Mouse (Mus musculus) midbrain, embryonic 11.5 days (tissue): ENCODE data around the gene Map4k5. TPM values are rescaled to one million over a fixed set of nuclear protein-coding genes. Genes with fewer than 3 reads are reported as not detected.

Experiments
- ATAC-seq: fragments of 200-750 bp; cut with Nextera tagmentation; 2 replicates; pipeline ENCODE4 v1.8.0; 2017; ENCODE audit warnings: moderate TSS enrichment, moderate library complexity; ENCODE audit not compliant: low FRiP score
- DNase-seq: peaks from one replicate; pipeline ENCODE4 v3.0.0; 2015; ENCODE audit warnings: low spot score; ENCODE audit errors: missing footprints
- H3K27ac ChIP-seq: fragments of 300-500 bp; sonication (generic); 2 replicates; pipeline ENCODE4 v1.5.1; 2014; ENCODE audit warnings: low read depth, low read length
- H3K27me3 ChIP-seq: fragments of 300-500 bp; sonication (generic); 2 replicates; pipeline ENCODE4 v1.6.1; 2014; ENCODE audit warnings: mild to moderate bottlenecking, low read length, moderate library complexity, mixed read lengths; ENCODE audit not compliant: control insufficient read depth, insufficient read depth
- H3K36me3 ChIP-seq: fragments of 300-500 bp; sonication (generic); 2 replicates; pipeline ENCODE4 v1.6.1; 2014; ENCODE audit warnings: mild to moderate bottlenecking, low read length, moderate library complexity, mixed read lengths; ENCODE audit not compliant: control insufficient read depth, insufficient read depth
- H3K4me1 ChIP-seq: fragments of 300-500 bp; sonication (generic); 2 replicates; pipeline ENCODE4 v1.6.1; 2014; ENCODE audit warnings: low read length; ENCODE audit not compliant: control insufficient read depth, insufficient read depth
- H3K4me2 ChIP-seq: fragments of 300-500 bp; sonication (generic); 2 replicates; pipeline ENCODE4 v1.6.1; 2014; ENCODE audit warnings: mild to moderate bottlenecking, moderate library complexity
- H3K4me3 ChIP-seq: fragments of 300-500 bp; sonication (generic); 2 replicates; pipeline ENCODE4 v1.5.1; 2014; ENCODE audit warnings: low read depth, low read length
- H3K9ac ChIP-seq: fragments of 300-500 bp; sonication (generic); 2 replicates; pipeline ENCODE4 v1.6.1; 2014; ENCODE audit warnings: low read length
- H3K9me3 ChIP-seq: fragments of 300-500 bp; sonication (generic); 2 replicates; pipeline ENCODE4 v1.6.1; 2016; ENCODE audit warnings: low read length; ENCODE audit not compliant: control insufficient read depth
- WGBS: fragments of 180-500 bp; shearing (Covaris S2); extraction: QIAGEN DNeasy Blood & Tissue Kit; methylation state at CpG from one replicate; pipeline ENCODE4 v1.1.7; 2014; 5-methylcytosine and 5-hydroxymethylcytosine counted together
- polyA plus RNA-seq: library from polyadenylated mRNA; unstranded; fragments of >200 nt; fragmentation: Nextera tagmentation; extraction: Ambion mirVana; gene quantifications from 2 replicates; pipeline ENCODE4 v1.2.1, GENCODE M21; 2014

Map4k5 gene
- polyA plus RNA-seq, 1 experiment from 2014 or later = 27.7 TPM

- 86% methylated on average over 11 of the region's 11 CpGs for WGBS
- no peaks in the 10 kb centered on the region for H3K36me3 ChIP-seq
- no peak for DNase-seq
Observed at GRCm38 (mm10) chr12:69838376-69838775, 54.6 kb downstream of the Map4k5 start.

DNA sequence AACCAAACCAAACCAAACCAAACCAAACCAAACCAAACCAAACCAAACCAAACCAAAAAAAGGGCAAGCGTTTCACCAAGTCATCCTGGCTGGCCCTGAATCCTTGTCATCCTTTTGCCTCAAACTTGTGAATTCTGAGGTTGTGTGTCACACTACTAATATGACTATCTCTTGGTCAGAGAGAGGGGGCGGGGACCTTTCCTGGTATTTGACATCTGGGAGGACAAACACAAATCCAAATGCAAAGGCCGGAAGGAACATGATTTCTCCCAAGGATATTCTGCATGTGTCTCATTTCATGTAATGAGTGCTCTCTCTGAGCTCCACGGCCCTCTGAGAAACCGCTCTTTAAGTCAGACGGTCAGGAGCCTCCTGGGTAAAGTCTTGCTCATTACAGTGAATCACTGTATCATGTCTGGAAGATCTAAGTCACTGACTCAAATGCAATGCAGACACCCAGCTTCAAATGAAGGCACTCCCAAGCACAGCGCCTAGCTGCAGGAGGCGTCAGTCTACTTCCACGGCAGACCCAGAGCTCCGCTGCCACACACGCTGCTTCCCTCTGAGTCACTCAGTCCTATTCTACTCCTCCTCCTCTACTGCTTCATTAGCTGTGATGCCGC, 58.9 kb downstream of the Map4k5 start:
- ATAC-seq (no peak), DNase-seq (no peak)
- H3K27ac ChIP-seq = no peak overlapping the region
- H3K4me3 ChIP-seq = no peak overlapping the region
- no peak overlapping the region for H3K9ac ChIP-seq
- H3K36me3 ChIP-seq = no peaks in the 10 kb centered on the region; the same call in 1 of the 2 replicates
- H3K4me2 ChIP-seq = no peak overlapping the region
- no peaks in the 10 kb centered on the region for H3K4me1 ChIP-seq
- WGBS = 88% methylated on average over 12 of the region's 12 CpGs
- H3K27me3 ChIP-seq = no peaks in the 10 kb centered on the region
- H3K9me3 ChIP-seq = no peaks in the 10 kb centered on the region

More at GRCm38 (mm10) chr12:69838376-69838775, 54.6 kb downstream of the Map4k5 start:
- no peak overlapping the region for H3K4me3 ChIP-seq
- H3K4me1 ChIP-seq = no peaks in the 10 kb centered on the region; the same call in 1 of the 2 replicates
- ATAC-seq = no peak
- no peaks in the 10 kb centered on the region for H3K9me3 ChIP-seq
- no peak overlapping the region for H3K27ac ChIP-seq
- no peak overlapping the region for H3K4me2 ChIP-seq
- H3K9ac ChIP-seq = no peak overlapping the region
- no peaks in the 10 kb centered on the region for H3K27me3 ChIP-seq

DNA sequence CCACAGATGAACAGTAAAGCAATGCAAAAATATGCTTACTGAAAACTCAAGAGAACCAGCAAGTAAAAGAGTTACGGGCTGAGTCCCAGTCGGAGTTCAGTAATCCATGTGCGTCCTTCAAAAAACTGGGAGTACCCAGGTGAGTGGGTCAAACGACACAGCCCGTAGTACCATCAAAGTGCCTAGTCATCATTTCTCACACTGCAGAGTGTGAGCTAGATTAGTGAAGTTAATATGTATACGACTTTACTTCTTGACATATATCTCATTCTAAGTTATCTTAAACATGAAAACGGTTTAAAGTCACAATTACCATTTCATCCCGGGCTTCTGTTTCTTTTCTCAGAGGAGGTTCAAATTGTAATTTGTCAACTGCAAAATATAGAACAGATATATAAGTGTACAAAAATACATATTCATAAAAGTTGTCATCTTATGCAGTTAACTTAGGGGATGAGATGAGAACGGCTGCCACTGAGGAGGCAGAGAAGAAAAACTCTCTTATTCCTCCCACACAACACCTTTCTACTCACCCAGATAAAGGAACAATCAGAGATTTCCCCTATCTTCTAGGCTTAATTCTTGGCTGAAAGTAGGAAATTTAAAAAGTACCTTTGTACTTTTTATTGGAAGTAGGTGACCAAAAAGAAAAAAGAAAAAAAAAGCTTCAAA, 61.6 kb downstream of the Map4k5 start:
- Histone ChIP-seq H3K27me3 (no peaks in the 10 kb centered on the region), H3K4me3 (no peak overlapping the region), H3K4me1 (peaks cover 8% of the 10 kb centered on the region; the same call in 1 of the 2 replicates), H3K9me3 (no peaks in the 10 kb centered on the region), H3K9ac (no peak overlapping the region), H3K4me2 (no peak overlapping the region), H3K36me3 (no peaks in the 10 kb centered on the region; the same call in 1 of the 2 replicates), H3K27ac (no peak overlapping the region)
- 95% methylated on average over 9 of the region's 9 CpGs for WGBS
- DNase-seq (no peak), ATAC-seq (no peak)

DNA sequence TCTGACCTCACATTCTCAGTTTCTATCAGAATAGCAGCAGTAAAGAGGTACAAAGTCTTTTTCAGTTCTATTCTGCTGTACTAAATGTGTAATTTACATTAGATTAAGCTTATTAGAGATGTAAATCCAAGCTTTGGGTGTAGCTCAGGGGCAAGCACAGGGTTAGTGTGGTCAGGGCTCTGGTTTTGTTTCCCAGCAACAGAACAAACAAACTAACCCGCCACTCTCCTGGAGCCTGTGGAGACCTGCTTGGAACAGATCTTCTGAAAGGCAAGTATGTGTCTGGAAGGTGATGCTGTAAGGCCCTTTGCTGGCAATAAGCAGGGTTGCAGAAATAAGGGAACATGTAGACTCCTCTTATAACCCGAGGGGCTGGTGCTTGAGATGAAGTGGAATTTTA, 64.8 kb downstream of the Map4k5 start:
- Histone ChIP-seq H3K4me2 (no peak overlapping the region), H3K36me3 (no peaks in the 10 kb centered on the region; the same call in 1 of the 2 replicates), H3K9ac (no peak overlapping the region), H3K27me3 (no peaks in the 10 kb centered on the region), H3K4me3 (no peak overlapping the region), H3K4me1 (peaks cover 8% of the 10 kb centered on the region; the same call in 1 of the 2 replicates), H3K27ac (no peak overlapping the region), H3K9me3 (no peaks in the 10 kb centered on the region)
- 55% methylated on average over 2 of the region's 2 CpGs for WGBS
- ATAC-seq (0 out of 2 replicates have a peak, but pooled peaks have one; percentile 57), DNase-seq (no peak)

DNA sequence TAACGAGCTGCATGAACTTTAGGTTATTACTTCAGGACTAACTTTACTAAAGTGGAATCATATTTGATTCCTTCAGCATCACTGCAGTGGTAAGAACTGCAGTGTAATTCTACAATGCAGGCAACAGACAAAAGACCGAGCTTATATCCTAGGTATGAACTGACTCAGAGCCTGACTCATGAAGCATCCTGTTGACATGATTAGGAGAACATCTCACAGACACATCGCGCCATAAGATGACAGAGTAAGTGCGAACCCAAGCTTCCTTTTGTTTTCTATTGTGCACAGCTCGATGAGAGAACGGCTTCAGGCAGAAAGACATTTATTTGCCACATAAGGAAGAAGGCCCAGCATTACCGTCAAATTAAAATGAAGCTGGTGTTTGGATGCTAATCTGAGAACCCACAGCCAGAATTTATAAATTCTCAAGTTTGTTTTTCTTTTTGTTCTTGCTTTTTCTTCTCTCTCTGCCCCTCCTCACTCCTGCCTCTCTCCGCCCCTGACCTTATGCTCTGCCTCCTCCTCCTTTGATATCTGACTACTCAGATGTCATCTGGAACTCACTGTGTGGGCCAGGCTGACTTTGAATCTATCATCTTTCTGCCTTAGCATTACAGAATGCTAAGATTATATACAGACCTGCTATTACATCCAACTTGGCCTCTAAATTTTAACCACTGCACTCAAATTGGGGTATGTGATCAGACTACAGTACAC, 68.0 kb downstream of the Map4k5 start:
- Histone ChIP-seq H3K9ac (no peak overlapping the region), H3K4me1 (peaks cover 8% of the 10 kb centered on the region; the same call in 1 of the 2 replicates), H3K36me3 (peaks cover 12% of the 10 kb centered on the region), H3K4me2 (no peak overlapping the region), H3K27ac (no peak overlapping the region), H3K27me3 (no peaks in the 10 kb centered on the region), H3K9me3 (no peaks in the 10 kb centered on the region), H3K4me3 (no peak overlapping the region)
- ATAC-seq = no peak
- WGBS = 79% methylated on average over 9 of the region's 9 CpGs
- DNase-seq = no peak

GRCm38 (mm10) chr12:69814272-69814671, 78.7 kb downstream of the Map4k5 start:
- H3K4me1 ChIP-seq = peaks cover 11% of the 10 kb centered on the region
- H3K9ac ChIP-seq = no peak overlapping the region
- ATAC-seq (peak; percentile 68; the same call in 1 of the 2 replicates), DNase-seq (no peak)
- H3K36me3 ChIP-seq = peaks cover 2% of the 10 kb centered on the region; the same call in 1 of the 2 replicates
- WGBS = 30% methylated on average over 6 of the region's 6 CpGs
- no peak overlapping the region for H3K4me3 ChIP-seq
- H3K9me3 ChIP-seq = no peaks in the 10 kb centered on the region
- no peak overlapping the region for H3K4me2 ChIP-seq
- peak overlapping the region; percentile 44 for H3K27ac ChIP-seq
- H3K27me3 ChIP-seq = no peaks in the 10 kb centered on the region

- Histone ChIP-seq H3K9ac (no peak overlapping the region), H3K9me3 (no peaks in the 10 kb centered on the region), H3K36me3 (peaks cover 2% of the 10 kb centered on the region; the same call in 1 of the 2 replicates), H3K27me3 (no peaks in the 10 kb centered on the region), H3K4me3 (no peak overlapping the region), H3K27ac (peak overlapping the region; percentile 44), H3K4me1 (peaks cover 11% of the 10 kb centered on the region), H3K4me2 (no peak overlapping the region)
- DNase-seq (no peak), ATAC-seq (no peak)
- 50% methylated on average over 2 of the region's 2 CpGs for WGBS
Observed at GRCm38 (mm10) chr12:69813596-69813995, 79.4 kb downstream of the Map4k5 start.

DNA sequence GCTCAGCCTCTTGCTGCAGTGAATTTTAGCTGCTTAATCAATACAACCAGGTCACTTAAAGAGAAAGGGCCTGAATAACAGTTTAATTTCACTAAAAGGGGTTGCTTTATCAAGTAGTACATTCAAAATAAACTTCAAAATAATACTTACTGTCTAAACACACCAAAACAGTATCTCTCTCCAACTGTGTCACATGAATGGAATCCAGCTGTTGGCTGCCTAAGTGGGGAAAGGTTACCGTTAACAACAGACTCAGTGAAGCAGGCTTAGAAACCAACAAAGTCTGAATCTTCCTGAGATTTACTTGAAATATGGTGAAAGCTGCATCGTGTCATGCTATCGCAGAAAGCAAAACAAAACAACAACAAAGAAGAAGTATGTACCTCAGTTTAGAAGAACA, 80.0 kb downstream of the Map4k5 start:
- ATAC-seq (no peak), DNase-seq (no peak)
- WGBS = 73% methylated on average over 3 of the region's 3 CpGs
- Histone ChIP-seq H3K36me3 (peaks cover 2% of the 10 kb centered on the region; the same call in 1 of the 2 replicates), H3K4me1 (peaks cover 11% of the 10 kb centered on the region), H3K27ac (no peak overlapping the region), H3K9me3 (no peaks in the 10 kb centered on the region), H3K4me2 (no peak overlapping the region), H3K4me3 (no peak overlapping the region), H3K27me3 (no peaks in the 10 kb centered on the region), H3K9ac (no peak overlapping the region)

- no peak for ATAC-seq
- Histone ChIP-seq H3K4me2 (no peak overlapping the region), H3K36me3 (no peaks in the 10 kb centered on the region), H3K4me1 (peaks cover 11% of the 10 kb centered on the region), H3K9ac (no peak overlapping the region), H3K4me3 (no peak overlapping the region), H3K27me3 (no peaks in the 10 kb centered on the region), H3K27ac (no peak overlapping the region), H3K9me3 (no peaks in the 10 kb centered on the region)
- no peak for DNase-seq
- WGBS = 40% methylated on average over 1 of the region's 1 CpGs
Observed at GRCm38 (mm10) chr12:69811976-69812375, 81.0 kb downstream of the Map4k5 start.
